Mouse (Mus musculus) intestine, embryonic 14.5 days (tissue): ENCODE data around the gene Becn1. TPM values are rescaled to one million over a fixed set of nuclear protein-coding genes. Genes with fewer than 3 reads are reported as not detected.

Experiments
- ATAC-seq: fragments of 200-750 bp; cut with Nextera tagmentation; replicated peaks from 2 replicates; pipeline ENCODE4 v1.8.0; 2017; ENCODE audit warnings: low read depth, moderate number of reproducible peaks, moderate TSS enrichment, moderate library complexity; ENCODE audit not compliant: low FRiP score, low TSS enrichment
- DNase-seq: peaks from one replicate; pipeline ENCODE4 v3.0.0-alpha.2; 2018; ENCODE audit warnings: low spot score
- H3K27ac ChIP-seq: fragments of 300-500 bp; sonication (generic); 2 replicates; pipeline ENCODE4 v1.5.1; 2014; ENCODE audit warnings: low read depth, mild to moderate bottlenecking, control low read depth
- H3K27me3 ChIP-seq: fragments of 300-500 bp; sonication (generic); replicated peaks from 2 replicates; pipeline ENCODE4 v1.6.1; 2014; ENCODE audit warnings: low read length, control low read depth; ENCODE audit not compliant: control insufficient read depth, insufficient read depth
- H3K36me3 ChIP-seq: fragments of 300-500 bp; sonication (generic); 2 replicates; pipeline ENCODE4 v1.6.1; 2014; ENCODE audit warnings: low read length, control low read depth; ENCODE audit not compliant: control insufficient read depth, insufficient read depth
- H3K4me1 ChIP-seq: fragments of 300-500 bp; sonication (generic); replicated peaks from 2 replicates; pipeline ENCODE4 v1.6.1; 2014; ENCODE audit warnings: low read length, control low read depth, mixed read lengths; ENCODE audit not compliant: control insufficient read depth, insufficient read depth
- H3K4me2 ChIP-seq: fragments of 300-500 bp; sonication (generic); 2 replicates; pipeline ENCODE4 v1.6.1; 2014; ENCODE audit warnings: low read length
- H3K4me3 ChIP-seq: fragments of 300-500 bp; sonication (generic); 2 replicates; pipeline ENCODE4 v1.5.1; 2014; ENCODE audit warnings: low read depth, low read length, control low read depth, mixed read lengths
- H3K9ac ChIP-seq: fragments of 300-500 bp; sonication (generic); 2 replicates; pipeline ENCODE4 v1.6.1; 2014; ENCODE audit warnings: mild to moderate bottlenecking, low read length
- H3K9me3 ChIP-seq: fragments of 300-500 bp; sonication (generic); 2 replicates; pipeline ENCODE4 v1.6.1; 2016; ENCODE audit warnings: low read length, control low read depth; ENCODE audit not compliant: control insufficient read depth
- WGBS: fragments of 180-500 bp; shearing (Covaris S2); extraction: QIAGEN DNeasy Blood & Tissue Kit; methylation state at CpG from one replicate; pipeline ENCODE4 v1.1.7; 2014; 5-methylcytosine and 5-hydroxymethylcytosine counted together
- polyA plus RNA-seq: library from polyadenylated mRNA; unstranded; fragments of >200 nt; fragmentation: Nextera tagmentation; extraction: Ambion mirVana; gene quantifications from 2 replicates; pipeline ENCODE4 v1.2.1, GENCODE M21; 2014

Gene Becn1
- polyA plus RNA-seq, 1 experiment from 2014 or later: 141 TPM

- no peaks in the 10 kb centered on the region for H3K36me3 ChIP-seq
- 42% methylated on average over 6 of the region's 6 CpGs for WGBS
Observed at GRCm38 (mm10) chr11:101265906-101266305, 36.2 kb downstream of the Becn1 start.

GRCm38 (mm10) chr11:101264954-101265471 is 37.1 kb downstream of the Becn1 start:
- no peak for DNase-seq
- Histone ChIP-seq H3K9ac (0 out of 2 replicates have a peak overlapping the region, but pooled peaks have one; percentile 8), H3K27ac (no peak overlapping the region), H3K4me3 (peak overlapping the region; percentile 19), H3K36me3 (no peaks in the 10 kb centered on the region), H3K4me2 (peak overlapping the region; percentile 50), H3K4me1 (peaks cover 36% of the 10 kb centered on the region), H3K27me3 (peaks cover 31% of the 10 kb centered on the region), H3K9me3 (no peaks in the 10 kb centered on the region)
- no peak for ATAC-seq
- WGBS: 14% methylated on average over 31 of the region's 31 CpGs

More at GRCm38 (mm10) chr11:101265906-101266305, 36.2 kb downstream of the Becn1 start:
- peaks cover 31% of the 10 kb centered on the region for H3K27me3 ChIP-seq
- no peak overlapping the region for H3K27ac ChIP-seq
- no peak overlapping the region for H3K4me3 ChIP-seq
- DNase-seq (no peak), ATAC-seq (no peak)
- no peaks in the 10 kb centered on the region for H3K9me3 ChIP-seq
- no peak overlapping the region for H3K9ac ChIP-seq
- no peak overlapping the region for H3K4me2 ChIP-seq
- peaks cover 36% of the 10 kb centered on the region for H3K4me1 ChIP-seq

GRCm38 (mm10) chr11:101263989-101264280 is 38.2 kb downstream of the Becn1 start:
- no peaks in the 10 kb centered on the region for H3K36me3 ChIP-seq
- H3K27ac ChIP-seq: no peak overlapping the region
- no peak for DNase-seq
- no peak overlapping the region for H3K4me2 ChIP-seq
- WGBS: 20% methylated on average over 3 of the region's 3 CpGs
- ATAC-seq: no peak
- H3K4me3 ChIP-seq: no peak overlapping the region
- peaks cover 31% of the 10 kb centered on the region for H3K27me3 ChIP-seq
- no peak overlapping the region for H3K9ac ChIP-seq
- H3K4me1 ChIP-seq: peaks cover 39% of the 10 kb centered on the region
- H3K9me3 ChIP-seq: no peaks in the 10 kb centered on the region

GRCm38 (mm10) chr11:101263138-101263988 is 38.7 kb downstream of the Becn1 start:
- H3K4me1 ChIP-seq: peaks cover 45% of the 10 kb centered on the region
- no peaks in the 10 kb centered on the region for H3K9me3 ChIP-seq
- H3K27me3 ChIP-seq: peaks cover 31% of the 10 kb centered on the region
- peak overlapping the region; percentile 63; the same call in 1 of the 2 replicates for H3K4me3 ChIP-seq
- H3K4me2 ChIP-seq: peak overlapping the region; percentile 98; the same call in 1 of the 2 replicates
- no peak overlapping the region for H3K27ac ChIP-seq
- DNase-seq: no peak
- ATAC-seq: no peak
- H3K9ac ChIP-seq: no peak overlapping the region
- H3K36me3 ChIP-seq: no peaks in the 10 kb centered on the region; the same call in 1 of the 2 replicates
- 20% methylated on average over 32 of the region's 32 CpGs for WGBS

GRCm38 (mm10) chr11:101262272-101262967 is 39.7 kb downstream of the Becn1 start:
- WGBS: 7% methylated on average over 24 of the region's 24 CpGs
- peaks cover 48% of the 10 kb centered on the region for H3K4me1 ChIP-seq
- peak overlapping the region; percentile 30; the same call in 1 of the 2 replicates for H3K9ac ChIP-seq
- ATAC-seq (no peak), DNase-seq (peak; percentile 60)
- peak overlapping the region; percentile 63 for H3K4me3 ChIP-seq
- H3K27me3 ChIP-seq: peaks cover 31% of the 10 kb centered on the region
- H3K9me3 ChIP-seq: no peaks in the 10 kb centered on the region
- H3K27ac ChIP-seq: no peak overlapping the region
- H3K36me3 ChIP-seq: peaks cover 2% of the 10 kb centered on the region
- H3K4me2 ChIP-seq: peak overlapping the region; percentile 98

GRCm38 (mm10) chr11:101260826-101261380 is 41.2 kb downstream of the Becn1 start:
- ATAC-seq (no peak), DNase-seq (no peak)
- WGBS: under 1% methylated on average over 30 of the region's 30 CpGs
- Histone ChIP-seq H3K9ac (peak overlapping the region; percentile 66), H3K4me3 (peak overlapping the region; percentile 63), H3K4me2 (peak overlapping the region; percentile 98), H3K9me3 (no peaks in the 10 kb centered on the region), H3K36me3 (peaks cover 14% of the 10 kb centered on the region), H3K27ac (peak overlapping the region; percentile 76), H3K4me1 (peaks cover 48% of the 10 kb centered on the region), H3K27me3 (peaks cover 30% of the 10 kb centered on the region)

GRCm38 (mm10) chr11:101259948-101260825 is 41.9 kb downstream of the Becn1 start, which contains the start of gene Wnk4:
Gene Wnk4 (plus strand): TSS chr11:101260567.
- H3K4me1 ChIP-seq: peaks cover 48% of the 10 kb centered on the region
- H3K36me3 ChIP-seq: peaks cover 16% of the 10 kb centered on the region
- peak within 1 kb of the TSS; percentile 63 for H3K4me3 ChIP-seq
- peak within 1 kb of the TSS; percentile 76 for H3K27ac ChIP-seq
- peaks cover 28% of the 10 kb centered on the region for H3K27me3 ChIP-seq
- peak within 1 kb of the TSS; percentile 98 for H3K4me2 ChIP-seq
- DNase-seq: peak; percentile 89
- WGBS: under 1% methylated on average over 37 of the region's 43 CpGs
- H3K9me3 ChIP-seq: no peaks in the 10 kb centered on the region
- peak; percentile 85 for ATAC-seq
- peak within 1 kb of the TSS; percentile 66 for H3K9ac ChIP-seq
